Mouse (Mus musculus) testis, adult 2 months (tissue): ENCODE results near the gene Ddx1. TPM values are rescaled to one million over a fixed set of nuclear protein-coding genes. Genes with fewer than 3 reads are reported as not detected.

Source experiments
- H3K27ac ChIP-seq: fragments of 200-500 bp; 2 replicates; pipeline ENCODE4 v1.5.1; 2012; ENCODE audit warnings: low read depth, low read length; ENCODE audit not compliant: control insufficient read depth, insufficient read depth
- H3K27me3 ChIP-seq: fragments of 200-500 bp; 2 replicates; pipeline ENCODE4 v1.6.1; 2012; ENCODE audit warnings: mild to moderate bottlenecking, low read length, moderate library complexity; ENCODE audit not compliant: control insufficient read depth, insufficient read depth
- H3K36me3 ChIP-seq: fragments of 200-500 bp; 2 replicates; pipeline ENCODE4 v1.6.1; 2012; ENCODE audit warnings: mild to moderate bottlenecking, low read length; ENCODE audit not compliant: control insufficient read depth, insufficient read depth
- H3K4me1 ChIP-seq: fragments of 200-500 bp; 2 replicates; pipeline ENCODE4 v1.6.1; 2012; ENCODE audit warnings: low read length; ENCODE audit not compliant: control insufficient read depth, insufficient read depth
- H3K4me3 ChIP-seq: fragments of 200-500 bp; 2 replicates; pipeline ENCODE4 v1.5.1; 2012; ENCODE audit warnings: low read depth, mild to moderate bottlenecking, low read length, moderate library complexity, mixed read lengths; ENCODE audit not compliant: control insufficient read depth
- CTCF ChIP-seq: fragments of 200-500 bp; IDR thresholded peaks from 2 replicates; pipeline ENCODE4 v1.5.1; 2012; ENCODE audit warnings: low read depth, mild to moderate bottlenecking, inconsistent platforms, low read length, moderate library complexity; ENCODE audit not compliant: control insufficient read depth, insufficient read depth, insufficient replicate concordance
- POLR2A ChIP-seq: fragments of 200-500 bp; IDR thresholded peaks from 2 replicates; pipeline ENCODE4 v1.6.1; 2012; ENCODE audit warnings: low read depth, mild to moderate bottlenecking, inconsistent platforms, low read length, moderate library complexity; ENCODE audit not compliant: control insufficient read depth
- polyA plus RNA-seq: library from polyadenylated mRNA; depleted of rRNA; stranded (reverse); fragments of >200 nt; gene quantifications from 2 replicates; pipeline ENCODE4 v1.2.3, GENCODE M21; 2012; rRNA removed

Gene Ddx1
- polyA plus RNA-seq, 1 experiment, result 39.6 TPM

DNA sequence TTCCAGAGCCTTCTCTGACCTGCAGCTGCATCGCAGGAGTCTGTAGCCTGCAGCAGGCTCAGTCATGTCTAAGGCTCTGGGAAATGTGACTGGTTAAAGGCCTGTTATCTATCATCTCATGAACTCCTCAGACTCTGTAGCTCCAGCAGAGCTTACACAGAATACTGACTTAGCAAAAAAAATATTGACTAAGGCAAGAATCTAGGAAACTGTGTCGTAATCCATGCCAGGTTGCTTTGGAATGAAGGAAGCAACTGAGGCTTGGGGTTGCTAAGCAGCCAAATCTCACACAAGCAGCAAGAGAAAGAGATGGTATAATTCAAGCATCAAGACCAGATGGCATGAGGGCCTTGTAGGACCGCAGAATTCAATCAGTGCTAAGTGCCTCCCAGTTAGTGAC is 72.1 kb downstream of the Ddx1 start:
- Histone ChIP-seq H3K27ac (no peak overlapping the region), H3K27me3 (no peaks in the 10 kb centered on the region), H3K36me3 (no peaks in the 10 kb centered on the region), H3K4me1 (no peaks in the 10 kb centered on the region), H3K4me3 (no peak overlapping the region)
- TF ChIP-seq POLR2A (no peak), CTCF (no peak)

DNA sequence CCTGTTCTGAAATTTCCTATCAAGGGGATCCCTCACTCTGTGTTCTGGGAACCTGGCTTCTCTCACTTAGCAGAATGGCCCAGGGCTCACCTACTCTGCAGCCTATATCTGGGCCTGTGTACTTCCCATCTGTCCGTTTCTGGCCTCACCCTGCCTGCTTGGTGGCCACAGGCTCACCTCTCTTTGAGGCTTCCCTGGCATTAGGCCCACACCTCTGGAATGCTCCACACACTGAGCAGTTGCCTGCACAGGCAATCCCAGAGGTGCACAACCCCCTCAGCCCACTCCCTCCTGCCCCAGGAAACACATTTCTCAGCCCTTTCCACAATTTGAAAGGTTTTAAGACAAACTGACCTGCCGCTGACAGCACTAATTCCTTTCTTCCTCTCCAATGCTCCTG is 72.9 kb downstream of the Ddx1 start:
- TF ChIP-seq POLR2A, result no peak
- TF ChIP-seq CTCF, result no peak
- no peaks in the 10 kb centered on the region for H3K27me3 ChIP-seq
- H3K4me3 ChIP-seq, result no peak overlapping the region
- H3K27ac ChIP-seq, result no peak overlapping the region
- H3K36me3 ChIP-seq, result no peaks in the 10 kb centered on the region
- H3K4me1 ChIP-seq, result no peaks in the 10 kb centered on the region

DNA sequence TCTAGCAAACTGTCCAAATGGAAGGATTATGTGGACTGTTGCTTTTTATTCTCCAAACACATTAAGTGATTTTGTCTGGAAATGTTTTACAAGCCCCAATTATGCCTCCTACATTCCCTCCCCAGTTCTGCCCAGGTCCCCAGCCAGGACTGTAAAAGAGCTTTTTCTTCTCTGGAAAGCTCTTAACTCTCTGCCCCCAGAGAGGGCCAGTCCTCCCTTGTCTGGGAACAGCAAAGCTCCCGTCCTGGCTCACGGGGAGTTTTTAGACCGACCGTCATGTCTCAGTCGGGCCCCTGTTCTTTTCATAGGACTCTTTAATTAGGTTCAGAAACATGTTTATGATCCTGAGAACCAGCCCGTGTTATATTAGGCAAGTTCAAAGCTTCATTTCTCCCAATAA is 75.0 kb downstream of the Ddx1 start:
- no peaks in the 10 kb centered on the region for H3K27me3 ChIP-seq
- no peak for TF ChIP-seq CTCF
- no peak for TF ChIP-seq POLR2A
- no peaks in the 10 kb centered on the region for H3K36me3 ChIP-seq
- no peaks in the 10 kb centered on the region for H3K4me1 ChIP-seq
- H3K27ac ChIP-seq, result no peak overlapping the region
- no peak overlapping the region for H3K4me3 ChIP-seq

DNA sequence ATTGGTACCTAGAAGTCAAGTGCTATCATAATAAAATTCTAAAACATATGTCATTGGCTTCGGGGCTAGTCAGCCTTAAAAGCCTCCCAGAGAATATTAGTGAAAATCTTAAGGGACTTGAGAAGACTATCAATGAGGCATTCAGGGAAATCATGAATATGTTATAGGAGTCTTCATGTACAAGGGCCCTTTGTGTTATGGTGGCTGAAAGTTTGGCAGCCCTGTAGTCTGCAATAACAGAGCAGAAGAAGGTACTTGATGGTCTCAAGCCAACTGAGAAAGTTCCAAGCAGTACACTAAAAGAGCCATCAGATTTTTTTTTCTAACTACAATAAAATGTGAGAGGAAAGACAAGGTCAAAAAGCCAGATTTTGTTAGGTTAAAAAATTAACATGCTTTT is 80.9 kb downstream of the Ddx1 start:
- TF ChIP-seq POLR2A (no peak), CTCF (no peak)
- Histone ChIP-seq H3K4me1 (no peaks in the 10 kb centered on the region), H3K36me3 (no peaks in the 10 kb centered on the region), H3K27ac (no peak overlapping the region), H3K27me3 (no peaks in the 10 kb centered on the region), H3K4me3 (no peak overlapping the region)

DNA sequence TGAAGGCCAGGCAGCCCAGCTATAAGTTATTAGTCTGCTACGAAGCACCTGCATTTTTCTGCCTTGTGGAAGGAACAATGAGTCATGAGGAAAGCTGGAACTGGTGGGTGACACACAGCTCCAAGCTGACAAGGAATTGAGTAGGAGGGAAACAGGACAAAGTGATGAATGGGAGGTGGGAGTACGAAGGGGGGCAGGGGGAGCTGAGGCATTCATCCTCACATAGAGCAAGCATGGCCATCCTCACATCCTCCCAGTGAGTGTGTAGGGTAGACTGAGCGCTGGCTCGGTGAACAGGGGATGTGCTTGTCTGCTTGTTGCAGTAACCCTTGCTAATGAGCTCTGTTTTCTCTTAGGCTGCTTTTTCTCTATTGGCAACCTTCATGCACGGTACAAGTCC is 81.9 kb downstream of the Ddx1 start:
- no peak overlapping the region for H3K27ac ChIP-seq
- no peaks in the 10 kb centered on the region for H3K4me1 ChIP-seq
- H3K36me3 ChIP-seq, result no peaks in the 10 kb centered on the region
- no peaks in the 10 kb centered on the region for H3K27me3 ChIP-seq
- no peak overlapping the region for H3K4me3 ChIP-seq
- TF ChIP-seq CTCF (no peak), POLR2A (no peak)

Other genes starting within 250 kb of the Ddx1 start
- gene Nbas, start 19.9 kb upstream of the Ddx1 start, polyA plus RNA-seq, result 74.2 and 76.9 TPM in 2 replicates